Mouse (Mus musculus) brain, embryonic 14.5 days (tissue): ENCODE measurements at regions not wholly inside any gene's neighbourhood (a gene's known extent, or its start where the extent isn't known, plus 50 kb on each side); places are given as distances from the start of the nearest gene placed in this dataset.

Experiments
- CTCF ChIP-seq: fragments of 200-500 bp; IDR thresholded peaks from 2 replicates; pipeline ENCODE4 v1.5.1; 2012; ENCODE audit warnings: inconsistent platforms, mild to moderate bottlenecking, moderate library complexity, borderline replicate concordance; ENCODE audit not compliant: insufficient read depth, insufficient read length; ENCODE audit errors: extremely low read depth
- POLR2A ChIP-seq: fragments of 200-500 bp; IDR thresholded peaks from 2 replicates; pipeline ENCODE4 v1.6.1; 2012; ENCODE audit warnings: mild to moderate bottlenecking, inconsistent platforms, borderline replicate concordance; ENCODE audit not compliant: poor library complexity, insufficient read depth, insufficient read length, severe bottlenecking; ENCODE audit errors: extremely low read depth

DNA sequence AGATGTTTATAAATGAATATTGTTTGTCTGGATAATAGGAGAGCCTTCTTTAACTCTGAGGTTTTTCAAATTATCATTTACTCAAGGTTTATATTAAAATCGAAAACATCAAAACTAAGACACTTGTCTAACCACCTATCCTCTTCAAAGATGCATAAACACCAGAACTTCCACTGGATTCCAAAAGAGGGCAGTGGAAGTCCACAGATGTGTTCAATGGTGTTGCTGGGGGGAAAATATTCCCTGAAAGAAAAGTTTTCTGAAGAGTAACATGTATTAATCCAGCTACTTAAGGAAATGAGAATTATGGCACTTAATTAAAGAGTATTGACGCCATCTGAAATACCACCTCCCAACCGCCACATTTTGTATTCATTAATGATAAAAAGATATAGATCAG, 586.9 kb downstream of the Kcnj2 start:
- TF ChIP-seq CTCF (peak; percentile 71; the same call in 1 of the 2 replicates), POLR2A (no peak)
